Mouse (Mus musculus) hindbrain, embryonic 11.5 days (tissue): ENCODE results near the gene Klc4. TPM values are rescaled to one million over a fixed set of nuclear protein-coding genes. Genes with fewer than 3 reads are reported as not detected.

Experiments
- ATAC-seq: fragments of 200-750 bp; cut with Nextera tagmentation; 2 replicates; pipeline ENCODE4 v1.8.0; 2017; ENCODE audit warnings: mild to moderate bottlenecking, moderate TSS enrichment, moderate library complexity; ENCODE audit not compliant: low FRiP score
- DNase-seq: peaks from one replicate; pipeline ENCODE4 v3.0.0-alpha.2; 2015; ENCODE audit warnings: low spot score
- H3K27ac ChIP-seq: fragments of 300-500 bp; sonication (generic); 2 replicates; pipeline ENCODE4 v1.5.1; 2014; ENCODE audit warnings: mild to moderate bottlenecking, low read depth, low read length
- H3K27me3 ChIP-seq: fragments of 300-500 bp; sonication (generic); 2 replicates; pipeline ENCODE4 v1.6.1; 2014; ENCODE audit warnings: mild to moderate bottlenecking, low read length, moderate library complexity, mixed read lengths; ENCODE audit not compliant: control insufficient read depth, insufficient read depth
- H3K36me3 ChIP-seq: fragments of 300-500 bp; sonication (generic); 2 replicates; pipeline ENCODE4 v1.6.1; 2014; ENCODE audit warnings: mild to moderate bottlenecking, low read length, moderate library complexity, mixed read lengths; ENCODE audit not compliant: control insufficient read depth, insufficient read depth
- H3K4me1 ChIP-seq: fragments of 300-500 bp; sonication (generic); replicated peaks from 2 replicates; pipeline ENCODE4 v1.6.1; 2014; ENCODE audit warnings: low read length, mixed read lengths; ENCODE audit not compliant: control insufficient read depth, insufficient read depth
- H3K4me2 ChIP-seq: fragments of 300-500 bp; sonication (generic); replicated peaks from 2 replicates; pipeline ENCODE4 v1.6.1; 2014; ENCODE audit warnings: mild to moderate bottlenecking, low read depth, low read length
- H3K4me3 ChIP-seq: fragments of 300-500 bp; sonication (generic); 2 replicates; pipeline ENCODE4 v1.5.1; 2014; ENCODE audit warnings: low read depth, low read length
- H3K9ac ChIP-seq: fragments of 300-500 bp; sonication (generic); 2 replicates; pipeline ENCODE4 v1.6.1; 2014; ENCODE audit warnings: low read depth, low read length
- H3K9me3 ChIP-seq: fragments of 300-500 bp; sonication (generic); 2 replicates; pipeline ENCODE4 v1.6.1; 2016; ENCODE audit warnings: low read length; ENCODE audit not compliant: control insufficient read depth
- WGBS: fragments of 180-500 bp; shearing (Covaris S2); extraction: QIAGEN DNeasy Blood & Tissue Kit; methylation state at CpG from one replicate; pipeline ENCODE4 v1.1.7; 2014; 5-methylcytosine and 5-hydroxymethylcytosine counted together
- polyA plus RNA-seq: library from polyadenylated mRNA; unstranded; fragments of >200 nt; fragmentation: Nextera tagmentation; extraction: Ambion mirVana; gene quantifications from 2 replicates; pipeline ENCODE4 v1.2.1, GENCODE M21; 2014

The Klc4 gene
- polyA plus RNA-seq, 1 experiment from 2014 or later = 22.7 TPM

DNA sequence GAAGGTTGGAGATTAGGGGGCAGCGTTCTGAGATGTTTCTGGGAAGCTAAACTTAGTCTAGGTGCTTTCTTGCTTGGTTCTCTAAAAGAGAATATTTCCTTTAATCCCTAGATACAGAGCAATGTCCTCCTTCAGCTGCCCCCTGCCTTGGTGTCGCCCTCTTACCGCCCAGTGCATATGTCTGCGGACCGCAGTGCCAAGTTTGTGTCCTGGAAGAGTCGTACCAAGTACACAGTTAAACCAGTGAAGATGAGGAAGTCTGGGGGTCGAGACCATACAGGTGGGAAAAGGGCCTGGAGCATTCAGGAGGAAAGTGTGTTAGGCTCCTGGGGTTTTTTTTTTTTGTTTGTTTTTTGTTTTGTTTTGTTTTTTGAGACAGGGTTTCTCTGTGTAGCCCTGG, 1.5 kb upstream of the Klc4 start:
- Histone ChIP-seq H3K27ac (no peak overlapping the region), H3K36me3 (0 out of 2 replicates have a peak, but pooled peaks cover 3% of the 10 kb centered on the region), H3K9ac (no peak overlapping the region), H3K27me3 (no peaks in the 10 kb centered on the region), H3K4me2 (no peak overlapping the region), H3K9me3 (no peaks in the 10 kb centered on the region), H3K4me1 (peaks cover 12% of the 10 kb centered on the region; the same call in 1 of the 2 replicates), H3K4me3 (no peak overlapping the region)
- DNase-seq = no peak
- 88% methylated on average over 7 of the region's 7 CpGs for WGBS
- ATAC-seq = no peak

DNA sequence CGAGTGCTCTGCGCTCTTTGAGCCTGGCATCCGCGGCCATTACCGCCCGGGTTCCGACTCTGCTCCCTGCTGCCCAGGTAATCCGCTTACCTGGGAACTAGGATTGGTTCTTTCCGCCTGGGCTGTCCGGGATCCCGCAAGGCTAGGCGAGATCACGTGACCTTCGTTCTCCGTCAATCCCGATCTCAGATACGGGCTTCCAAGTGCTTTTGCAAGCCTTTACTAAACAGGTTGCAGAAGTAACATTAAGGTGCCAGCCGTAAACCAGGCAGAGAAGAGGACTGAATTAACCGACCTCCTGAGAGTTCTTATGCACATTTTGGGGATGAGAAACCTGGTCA, 470 bp upstream of the Klc4 start:
- Histone ChIP-seq H3K36me3 (0 out of 2 replicates have a peak, but pooled peaks cover 3% of the 10 kb centered on the region), H3K4me2 (peak overlapping the region; percentile 80), H3K4me3 (peak overlapping the region; percentile 59), H3K9me3 (no peaks in the 10 kb centered on the region), H3K4me1 (peaks cover 6% of the 10 kb centered on the region; the same call in 1 of the 2 replicates), H3K27me3 (no peaks in the 10 kb centered on the region), H3K27ac (peak overlapping the region; percentile 42; the same call in 1 of the 2 replicates), H3K9ac (peak overlapping the region; percentile 57)
- under 1% methylated on average over 19 of the region's 19 CpGs for WGBS
- DNase-seq (no peak), ATAC-seq (no peak; the same call in 1 of the 2 replicates)

GRCm38 (mm10) chr17:46644916-46645475, 826 bp downstream of the Klc4 start:
- Histone ChIP-seq H3K4me3 (peak overlapping the region; percentile 59), H3K27me3 (no peaks in the 10 kb centered on the region), H3K4me2 (peak overlapping the region; percentile 64), H3K36me3 (0 out of 2 replicates have a peak, but pooled peaks cover 4% of the 10 kb centered on the region), H3K9ac (peak overlapping the region; percentile 57), H3K4me1 (0 out of 2 replicates have a peak, but pooled peaks cover 2% of the 10 kb centered on the region), H3K27ac (no peak overlapping the region), H3K9me3 (no peaks in the 10 kb centered on the region)
- WGBS = 17% methylated on average over 11 of the region's 11 CpGs
- ATAC-seq (0 out of 2 replicates have a peak, but pooled peaks have one; percentile 8), DNase-seq (no peak)

- 0 out of 2 replicates have a peak, but pooled peaks cover 6% of the 10 kb centered on the region for H3K36me3 ChIP-seq
These were observed 1.5 kb downstream of the Klc4 start for GRCm38 (mm10) chr17:46644152-46644805.

GRCm38 (mm10) chr17:46642060-46642459, 3.8 kb downstream of the Klc4 start:
- H3K36me3 ChIP-seq = 0 out of 2 replicates have a peak, but pooled peaks cover 3% of the 10 kb centered on the region
- WGBS = 91% methylated on average over 17 of the region's 17 CpGs
- H3K4me3 ChIP-seq = no peak overlapping the region
- H3K27ac ChIP-seq = no peak overlapping the region
- ATAC-seq (no peak), DNase-seq (no peak)
- no peaks in the 10 kb centered on the region for H3K27me3 ChIP-seq
- no peak overlapping the region for H3K9ac ChIP-seq
- H3K4me2 ChIP-seq = no peak overlapping the region
- H3K9me3 ChIP-seq = no peaks in the 10 kb centered on the region
- no peaks in the 10 kb centered on the region for H3K4me1 ChIP-seq

More at GRCm38 (mm10) chr17:46644152-46644805, 1.5 kb downstream of the Klc4 start:
- Histone ChIP-seq H3K27ac (no peak overlapping the region), H3K4me2 (0 out of 2 replicates have a peak overlapping the region, but pooled peaks have one; percentile 6), H3K9ac (0 out of 2 replicates have a peak overlapping the region, but pooled peaks have one; percentile 19), H3K4me3 (no peak overlapping the region), H3K4me1 (no peaks in the 10 kb centered on the region), H3K9me3 (no peaks in the 10 kb centered on the region), H3K27me3 (no peaks in the 10 kb centered on the region)
- 89% methylated on average over 12 of the region's 12 CpGs for WGBS
- ATAC-seq = no peak
- DNase-seq = no peak

- Histone ChIP-seq H3K9ac (no peak overlapping the region), H3K27ac (no peak overlapping the region), H3K9me3 (no peaks in the 10 kb centered on the region), H3K4me3 (no peak overlapping the region), H3K36me3 (0 out of 2 replicates have a peak, but pooled peaks cover 3% of the 10 kb centered on the region), H3K4me1 (no peaks in the 10 kb centered on the region), H3K4me2 (no peak overlapping the region), H3K27me3 (no peaks in the 10 kb centered on the region)
- no peak for ATAC-seq
- WGBS = 77% methylated on average over 9 of the region's 9 CpGs
- no peak for DNase-seq
These were observed 5.9 kb downstream of the Klc4 start for GRCm38 (mm10) chr17:46639929-46640328.

DNA sequence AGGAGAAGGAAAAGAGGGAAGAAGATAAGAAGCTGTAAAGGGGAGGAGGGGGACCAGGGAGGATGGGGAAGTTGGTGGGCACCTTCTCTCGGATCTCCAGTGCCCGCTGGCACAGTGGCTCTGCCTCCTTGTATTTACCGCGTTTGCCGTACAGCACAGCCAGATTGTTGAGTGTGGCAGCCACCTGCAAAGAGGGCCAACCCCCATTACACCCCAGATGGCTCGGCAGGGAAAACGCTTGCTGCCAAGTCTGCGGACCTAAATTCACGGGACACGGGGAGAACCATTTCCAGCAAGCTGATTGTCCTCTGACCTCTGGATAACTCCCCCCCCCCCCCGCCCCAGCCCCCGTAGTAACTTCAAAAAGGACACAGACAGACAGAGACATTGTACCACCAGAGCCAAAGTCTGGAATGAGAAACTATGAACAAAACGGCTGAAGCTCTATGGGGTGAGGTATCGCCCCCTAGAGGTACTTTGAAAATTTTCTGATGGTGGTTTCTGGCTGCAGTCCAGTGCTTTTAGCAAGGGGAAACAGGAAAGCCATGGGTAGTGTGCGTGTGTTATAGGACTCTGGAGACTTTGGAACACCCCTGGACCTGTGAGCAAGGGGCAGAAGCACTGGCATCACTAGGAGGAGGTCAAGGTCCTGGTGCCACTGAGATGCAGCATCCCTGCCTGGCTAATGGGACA, 8.8 kb downstream of the Klc4 start:
- peak; percentile 40 for ATAC-seq
- no peak overlapping the region for H3K9ac ChIP-seq
- H3K4me3 ChIP-seq = no peak overlapping the region
- H3K27ac ChIP-seq = no peak overlapping the region
- no peak overlapping the region for H3K4me2 ChIP-seq
- DNase-seq = peak; percentile 71
- WGBS = 27% methylated on average over 14 of the region's 15 CpGs
- no peaks in the 10 kb centered on the region for H3K4me1 ChIP-seq
- H3K9me3 ChIP-seq = no peaks in the 10 kb centered on the region
- 0 out of 2 replicates have a peak, but pooled peaks cover 3% of the 10 kb centered on the region for H3K36me3 ChIP-seq
- no peaks in the 10 kb centered on the region for H3K27me3 ChIP-seq

GRCm38 (mm10) chr17:46629685-46630441, 16.0 kb downstream of the Klc4 start:
- no peak overlapping the region; the same call in 1 of the 2 replicates for H3K9ac ChIP-seq
- no peaks in the 10 kb centered on the region for H3K27me3 ChIP-seq
- no peaks in the 10 kb centered on the region for H3K9me3 ChIP-seq
- peaks cover 14% of the 10 kb centered on the region for H3K4me1 ChIP-seq
- peak overlapping the region; percentile 95 for H3K4me3 ChIP-seq
- H3K27ac ChIP-seq = peak overlapping the region; percentile 88
- DNase-seq = peak; percentile 79
- 2% methylated on average over 12 of the region's 12 CpGs for WGBS
- no peaks in the 10 kb centered on the region for H3K36me3 ChIP-seq
- peak overlapping the region; percentile 63 for H3K4me2 ChIP-seq
- peak; percentile 67 for ATAC-seq
